Mouse (Mus musculus) Patski (cell line): ENCODE measurements at regions not wholly inside any gene's neighbourhood (a gene's known extent, or its start where the extent isn't known, plus 50 kb on each side); places are given as distances from the start of the nearest gene placed in this dataset.

Experiments
- ATAC-seq: fragments of 100-300 bp; one replicate; pipeline ENCODE4 v1.8.0; 2021
- CTCF ChIA-PET: fragments of 350-600 bp; sonication (Branson Sonifier 250); formaldehyde crosslinking; loops from one replicate; lab custom pipeline; 2022; ENCODE audit warnings: inconsistent platforms; lab: Charles Lee
- POLR2A ChIA-PET: fragments of 350-600 bp; sonication (Branson Sonifier 250); formaldehyde crosslinking; loops from one replicate; lab custom pipeline; 2022; ENCODE audit warnings: antibody characterized with exemption, inconsistent platforms; lab: Charles Lee
- DNase-seq: peaks from one replicate; pipeline ENCODE4 v3.0.0-alpha.2; 2011; ENCODE audit warnings: low read depth, low spot score
- H3K27me3 ChIP-seq: fragments of 371-371 bp; one replicate; pipeline ENCODE4 v1.5.1; 2021
- CTCF ChIP-seq: fragments of 100-300 bp; IDR thresholded peaks from one replicate; pipeline ENCODE4 v1.5.1; 2021
- in situ Hi-C: fragments of 300-500 bp; cut with MboI; formaldehyde crosslinking; loops from 3 replicates; pipeline ENCODE4 v1.11.1; 2018; ENCODE audit warnings: low pct_unique_long_range_greater_than_20kb, mixed read lengths

DNA sequence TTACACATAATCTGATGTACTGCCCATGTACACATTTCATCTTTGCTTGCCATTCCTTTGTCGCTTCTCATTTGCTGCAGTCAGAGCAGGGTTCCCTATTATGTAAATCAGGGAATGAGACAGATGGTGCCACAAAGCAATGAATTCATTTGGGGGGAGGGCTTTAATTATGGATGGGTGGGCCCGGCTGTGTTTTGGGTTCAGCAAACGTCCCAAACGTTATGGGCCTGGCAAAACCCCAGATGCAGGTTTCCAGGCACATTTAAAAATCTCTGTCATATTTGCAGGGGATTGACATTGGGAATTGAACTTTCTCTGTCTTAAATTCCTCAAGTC lies 528.5 kb downstream of the Tmem38b start:
- DNase-seq: no peak
- ChIA-PET POLR2A (no interaction called here), CTCF (no interaction called here)
- in situ Hi-C loops: no loop called here
- no peak for TF ChIP-seq CTCF
- ATAC-seq: no peak
- no peaks in the 10 kb centered on the region for H3K27me3 ChIP-seq

DNA sequence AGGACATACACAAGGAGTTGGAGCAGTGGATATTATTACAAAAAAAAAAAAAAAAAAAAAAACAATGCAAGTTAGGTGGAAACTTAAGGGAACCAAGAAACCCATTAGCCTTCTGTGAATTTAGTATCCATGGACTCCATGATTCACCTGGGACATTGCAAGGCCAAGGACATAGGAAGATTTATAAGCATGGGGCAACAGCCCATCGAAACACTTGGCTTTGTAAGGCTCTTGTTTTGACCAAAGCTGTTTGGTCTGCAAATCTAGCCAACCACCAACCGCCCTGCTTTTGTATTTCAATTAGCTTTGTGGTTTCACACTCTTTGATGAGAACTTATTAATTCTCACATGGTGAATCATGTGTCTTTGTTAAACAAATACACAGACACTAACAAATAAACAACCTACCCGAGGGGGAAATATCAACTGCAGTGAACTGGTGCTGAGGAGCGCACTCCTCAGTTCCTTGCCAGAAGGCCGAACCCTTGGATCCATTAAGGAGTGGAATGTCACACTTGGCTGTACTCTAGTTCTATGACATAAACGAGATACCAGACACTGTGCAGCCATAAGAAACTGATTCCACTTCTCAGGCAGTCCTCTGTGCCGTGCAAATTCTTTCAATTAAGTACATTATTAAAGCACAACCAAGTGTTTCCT lies 529.7 kb downstream of the Tmem38b start:
- DNase-seq (no peak), ATAC-seq (peak; percentile 57)
- in situ Hi-C loops: no loop called here
- H3K27me3 ChIP-seq: no peaks in the 10 kb centered on the region
- ChIA-PET CTCF (interaction anchor here (0.7 to 2.9 kb wide), 2 partner anchors 11 to 592 kb away, joined by 3 to 9 read pairs; no protein-coding TSS in a partner anchor), POLR2A (no interaction called here)
- TF ChIP-seq CTCF: no peak

DNA sequence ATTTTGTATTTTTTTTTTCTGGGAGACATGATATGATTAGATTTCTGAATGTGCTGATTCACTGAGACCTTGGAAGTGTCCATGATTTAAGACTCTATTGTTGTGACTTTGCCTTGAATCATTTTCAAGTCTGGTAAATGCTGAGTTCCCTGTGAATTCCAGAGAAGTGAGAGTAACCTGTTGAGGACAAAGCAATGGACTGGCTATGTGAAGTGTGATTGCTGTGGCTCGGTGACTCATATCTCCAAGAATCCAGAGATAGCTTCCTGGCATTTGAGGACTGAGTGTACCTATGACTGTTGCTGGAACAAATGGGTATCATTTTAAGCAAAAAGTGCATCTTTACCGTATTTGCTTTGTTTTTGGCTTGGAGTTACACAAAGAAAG lies 530.2 kb downstream of the Tmem38b start:
- no peaks in the 10 kb centered on the region for H3K27me3 ChIP-seq
- TF ChIP-seq CTCF: no peak
- POLR2A ChIA-PET: interaction anchor here (0.9 kb wide), 1 partner anchor 594 kb away, joined by 3 read pairs; no protein-coding TSS in a partner anchor
- CTCF ChIA-PET: interaction anchor here (2.9 kb wide), 1 partner anchor 11 kb away, joined by 9 read pairs; no protein-coding TSS in a partner anchor
- DNase-seq: peak; percentile 72
- ATAC-seq: peak; percentile 90
- in situ Hi-C loops: no loop called here

DNA sequence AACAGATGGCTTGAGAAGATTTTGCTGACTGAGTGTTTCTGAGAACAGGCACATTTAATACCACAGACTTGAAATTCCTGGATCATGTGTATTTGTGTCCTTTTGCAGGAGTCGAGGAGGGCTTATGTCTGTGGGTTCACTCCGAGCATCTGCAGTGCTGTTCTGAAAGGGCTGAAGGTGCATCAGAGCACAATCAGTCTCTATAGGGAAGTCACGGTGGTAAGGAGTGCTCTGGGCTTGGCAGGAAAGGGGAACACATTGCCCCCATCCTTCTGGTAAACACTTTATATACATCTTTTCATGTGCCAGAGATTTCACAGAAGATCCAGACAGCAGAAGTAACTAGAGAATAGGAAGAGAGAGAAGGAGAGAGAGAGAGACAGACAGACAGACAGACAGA lies 545.1 kb downstream of the Tmem38b start:
- H3K27me3 ChIP-seq: no peaks in the 10 kb centered on the region
- TF ChIP-seq CTCF: no peak
- ATAC-seq (no peak), DNase-seq (no peak)
- CTCF ChIA-PET: interaction anchor here (1.3 kb wide), 1 partner anchor 10 kb away, joined by 3 read pairs; no protein-coding TSS in a partner anchor
- POLR2A ChIA-PET: no interaction called here
- in situ Hi-C loops: no loop called here

DNA sequence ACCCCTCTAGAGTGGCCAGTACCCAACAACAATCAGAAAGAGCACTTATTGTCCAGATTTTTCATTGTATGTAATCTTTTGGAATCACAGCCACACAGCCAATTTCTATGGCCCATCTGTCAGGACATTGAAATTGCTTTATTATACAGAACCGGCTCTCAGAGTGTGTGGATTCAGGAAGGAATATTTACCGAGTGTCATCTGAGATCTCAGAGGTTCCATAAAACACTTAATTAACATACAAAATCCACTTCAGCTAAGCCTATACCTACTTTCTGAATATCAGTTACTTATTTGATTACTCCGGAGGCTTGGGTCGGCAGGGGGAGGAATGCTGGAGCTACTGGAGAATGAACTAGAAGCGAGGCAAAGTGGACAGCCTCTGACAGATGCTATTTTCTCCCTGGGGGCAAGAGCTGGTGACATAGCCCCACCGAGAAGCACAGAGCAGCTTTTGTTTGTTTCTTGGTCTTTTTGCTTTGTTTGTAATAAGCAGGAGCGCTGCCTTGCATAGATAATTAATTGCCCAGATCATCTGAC lies 545.6 kb downstream of the Tmem38b start:
- TF ChIP-seq CTCF: no peak
- in situ Hi-C loops: no loop called here
- ChIA-PET POLR2A (no interaction called here), CTCF (interaction anchor here (1.0 kb wide), 1 partner anchor 31 kb away, joined by 3 read pairs; no protein-coding TSS in a partner anchor)
- no peaks in the 10 kb centered on the region for H3K27me3 ChIP-seq
- ATAC-seq (no peak), DNase-seq (no peak)

DNA sequence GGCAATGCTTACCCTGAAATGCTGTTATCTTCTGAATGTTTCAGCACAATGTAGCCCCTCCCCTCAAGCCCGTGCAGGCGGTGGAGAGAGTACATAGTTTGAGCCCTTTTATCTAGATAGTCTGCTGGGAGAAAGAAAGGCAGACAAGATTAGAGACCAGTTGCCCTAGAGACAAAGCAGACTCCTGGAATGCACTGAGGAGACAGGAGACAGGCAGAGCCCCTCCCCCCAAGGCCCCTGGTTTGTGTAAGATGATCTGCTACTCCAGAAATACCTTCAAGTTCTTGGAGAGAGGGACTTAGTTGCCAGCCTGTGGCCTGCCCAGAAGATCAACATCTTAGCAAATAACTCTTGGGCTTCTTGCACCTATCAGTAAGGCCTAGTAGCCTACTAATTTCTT lies 547.8 kb downstream of the Tmem38b start:
- H3K27me3 ChIP-seq: no peaks in the 10 kb centered on the region
- in situ Hi-C loops: no loop called here
- CTCF ChIA-PET: no interaction called here
- ATAC-seq (no peak), DNase-seq (no peak)
- POLR2A ChIA-PET: no interaction called here
- TF ChIP-seq CTCF: no peak

DNA sequence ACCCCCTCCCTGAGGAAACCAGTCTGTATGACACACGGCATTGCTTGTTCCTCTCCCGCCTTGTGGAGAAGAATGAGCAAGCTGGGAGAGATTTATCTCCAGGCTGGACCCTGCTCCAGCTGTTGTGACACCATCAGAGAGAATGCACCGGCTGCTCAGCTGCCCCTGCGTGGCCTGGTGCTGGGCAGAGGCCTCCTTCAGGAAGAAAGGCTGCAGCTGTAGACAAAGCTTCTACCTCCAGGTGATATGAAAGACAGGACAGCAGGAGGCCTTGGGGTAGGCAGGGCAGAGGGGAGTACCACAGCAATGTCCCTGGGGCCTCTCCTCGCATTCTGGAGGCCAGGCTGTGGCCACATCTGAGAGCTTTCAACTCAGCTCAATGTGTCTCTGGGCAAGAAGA lies 548.6 kb downstream of the Tmem38b start:
- DNase-seq: no peak
- ChIA-PET CTCF (interaction anchor here (1.4 kb wide), 1 partner anchor 14 kb away, joined by 4 read pairs; no protein-coding TSS in a partner anchor), POLR2A (no interaction called here)
- in situ Hi-C loops: no loop called here
- no peak for ATAC-seq
- TF ChIP-seq CTCF: no peak
- no peaks in the 10 kb centered on the region for H3K27me3 ChIP-seq

DNA sequence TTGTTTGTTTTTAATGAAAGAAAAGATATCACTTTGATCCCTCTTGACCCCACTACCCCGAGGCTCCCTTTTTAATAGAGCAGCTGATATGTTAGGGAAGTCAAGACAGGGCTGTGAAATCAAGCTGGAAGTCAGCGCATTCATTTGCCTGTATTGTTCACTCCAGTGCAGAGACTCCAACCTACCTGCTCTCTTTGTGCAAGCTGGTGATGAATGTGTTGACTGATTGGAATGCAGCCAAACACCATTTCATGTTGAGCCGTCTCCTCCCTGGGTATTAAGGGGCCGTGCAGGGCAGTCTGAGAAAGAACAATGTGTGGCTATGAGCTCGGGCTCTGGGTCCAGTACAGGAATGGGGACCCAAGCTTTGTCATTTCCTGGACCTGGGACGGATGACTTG lies 557.4 kb upstream of the Zfp462 start:
- ChIA-PET POLR2A (interaction anchor here (0.9 kb wide), 1 partner anchor 17 kb away, joined by 3 read pairs; no protein-coding TSS in a partner anchor), CTCF (no interaction called here)
- DNase-seq (no peak), ATAC-seq (no peak)
- H3K27me3 ChIP-seq: no peaks in the 10 kb centered on the region
- in situ Hi-C loops: no loop called here
- TF ChIP-seq CTCF: no peak

DNA sequence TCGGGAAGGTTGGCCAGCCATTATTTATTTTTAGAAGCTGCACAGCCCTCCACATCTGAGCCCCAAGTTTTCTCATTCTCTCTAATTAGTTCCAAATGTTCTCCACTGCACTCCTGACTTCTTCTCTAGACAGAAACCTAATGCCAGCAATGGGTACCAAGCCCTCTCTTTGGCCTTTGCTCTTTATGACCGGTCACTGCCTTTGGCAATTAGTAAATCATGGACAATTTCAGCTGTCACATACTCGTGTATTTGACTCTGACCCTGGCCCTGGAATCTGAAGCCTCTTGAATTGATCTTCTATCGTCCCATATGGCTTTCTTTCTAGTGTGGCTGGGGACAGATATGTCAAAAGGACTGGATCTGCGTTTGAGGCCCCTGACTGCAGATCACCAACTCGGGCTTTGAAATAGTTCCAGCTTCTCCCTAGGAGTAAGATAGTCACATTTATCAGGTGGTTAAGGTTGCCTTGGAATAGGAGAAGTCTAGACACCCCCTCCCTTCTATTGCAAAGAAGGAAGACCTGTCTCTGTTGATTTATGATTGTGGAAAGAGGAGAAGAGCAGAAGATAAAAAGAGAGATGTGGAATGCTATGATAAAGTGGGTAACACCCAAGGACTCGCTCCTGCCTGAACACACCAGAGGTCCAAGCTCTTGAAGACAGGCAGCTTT lies 553.2 kb upstream of the Zfp462 start:
- H3K27me3 ChIP-seq: no peaks in the 10 kb centered on the region
- in situ Hi-C loops: no loop called here
- POLR2A ChIA-PET: no interaction called here
- TF ChIP-seq CTCF: no peak
- no peak for DNase-seq
- CTCF ChIA-PET: no interaction called here
- no peak for ATAC-seq

DNA sequence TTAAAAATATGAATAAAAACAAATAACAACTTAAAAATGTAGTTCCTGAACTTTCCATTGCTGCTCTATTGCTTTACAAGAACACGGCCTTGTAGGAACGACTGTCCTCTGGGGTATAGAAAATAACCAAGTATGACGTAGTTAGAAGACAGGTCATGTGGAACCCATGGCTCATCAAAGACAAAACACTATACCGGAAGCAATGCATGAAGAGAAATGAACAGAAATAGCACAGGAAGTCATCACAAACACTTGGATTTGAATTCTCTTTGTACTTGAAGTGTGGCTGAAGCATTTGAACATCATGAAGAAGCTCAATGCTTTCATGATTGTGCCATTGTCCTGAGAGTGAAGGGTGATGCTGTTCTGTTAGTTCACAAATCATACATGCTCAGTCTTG lies 538.7 kb upstream of the Zfp462 start:
- DNase-seq (no peak), ATAC-seq (no peak)
- H3K27me3 ChIP-seq: no peaks in the 10 kb centered on the region
- no peak for TF ChIP-seq CTCF
- in situ Hi-C loops: no loop called here
- ChIA-PET CTCF (no interaction called here), POLR2A (no interaction called here)

DNA sequence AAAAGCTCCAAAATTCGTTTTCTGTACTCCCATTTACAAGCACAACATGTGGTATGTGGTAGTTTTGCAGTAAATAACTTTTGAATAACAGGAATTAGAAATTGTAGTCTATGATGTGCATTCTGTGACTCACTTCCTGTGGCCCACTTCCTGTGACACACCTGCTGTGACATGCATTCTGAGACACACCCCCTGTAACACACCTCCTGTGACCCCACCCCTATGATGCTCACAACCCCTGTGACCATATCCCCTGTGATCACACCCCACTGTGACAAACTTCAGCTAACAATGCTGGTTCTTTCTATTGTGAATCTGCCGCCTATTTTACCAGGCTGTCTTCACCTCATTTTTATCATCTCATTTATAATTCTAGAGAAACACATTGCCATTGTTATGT lies 536.9 kb upstream of the Zfp462 start:
- in situ Hi-C loops: no loop called here
- no peaks in the 10 kb centered on the region for H3K27me3 ChIP-seq
- POLR2A ChIA-PET: no interaction called here
- DNase-seq (no peak), ATAC-seq (no peak)
- CTCF ChIA-PET: no interaction called here
- TF ChIP-seq CTCF: no peak
